Mouse (Mus musculus) liver, adult 2 months (tissue): ENCODE results near the gene Schip1. TPM values are rescaled to one million over a fixed set of nuclear protein-coding genes. Genes with fewer than 3 reads are reported as not detected.
"Not testable (repeated sequence)": the region's sequence is repeated elsewhere in the genome, so short reads cannot be mapped to it uniquely, and the experiment has no call there.

Experiments used
- DNase-seq: peaks from one replicate; pipeline ENCODE4 v3.0.0-alpha.2; 2011; ENCODE audit warnings: low read depth, low spot score; ENCODE audit errors: extremely low read depth
- H3K27ac ChIP-seq: fragments of 200-500 bp; replicated peaks from 2 replicates; pipeline ENCODE4 v1.5.1; 2012; ENCODE audit warnings: low read depth, mild to moderate bottlenecking, control low read depth, inconsistent platforms, low read length; ENCODE audit not compliant: insufficient read depth
- H3K27me3 ChIP-seq: fragments of 200-500 bp; 2 replicates; pipeline ENCODE4 v1.6.1; 2012; ENCODE audit warnings: mild to moderate bottlenecking, moderate library complexity, low read length, inconsistent platforms; ENCODE audit not compliant: control insufficient read depth, insufficient read depth
- H3K36me3 ChIP-seq: fragments of 200-500 bp; 2 replicates; pipeline ENCODE4 v1.6.1; 2012; ENCODE audit warnings: low read length, inconsistent platforms; ENCODE audit not compliant: control insufficient read depth, insufficient read depth
- H3K4me1 ChIP-seq: fragments of 200-500 bp; 2 replicates; pipeline ENCODE4 v1.6.1; 2011; ENCODE audit warnings: low read length; ENCODE audit not compliant: control insufficient read depth, insufficient read depth
- H3K4me3 ChIP-seq: fragments of 200-500 bp; 2 replicates; pipeline ENCODE4 v1.5.1; 2011; ENCODE audit warnings: low read depth, mild to moderate bottlenecking, control low read depth, low read length, moderate library complexity; ENCODE audit not compliant: insufficient read depth
- H3K79me2 ChIP-seq: fragments of 200-500 bp; 2 replicates; pipeline ENCODE4 v1.6.1; 2012; ENCODE audit warnings: inconsistent platforms, mild to moderate bottlenecking, low read length, moderate library complexity; ENCODE audit not compliant: control insufficient read depth, insufficient read depth
- H3K9ac ChIP-seq: fragments of 200-500 bp; 2 replicates; pipeline ENCODE4 v1.6.1; 2012; ENCODE audit warnings: low read depth, mild to moderate bottlenecking, control low read depth, inconsistent platforms, low read length
- CTCF ChIP-seq: fragments of 200-500 bp; IDR thresholded peaks from 2 replicates; pipeline ENCODE4 v1.5.1; 2011; ENCODE audit warnings: low read depth, low read length, control low read depth
- POLR2A ChIP-seq: fragments of 200-500 bp; IDR thresholded peaks from 2 replicates; pipeline ENCODE4 v1.6.1; 2011; ENCODE audit warnings: low read length, control low read depth; ENCODE audit not compliant: insufficient read depth; ENCODE audit errors: extremely low read depth
- WGBS: fragments of 180-500 bp; shearing (Covaris S2); methylation state at CpG from one replicate; pipeline ENCODE4 v1.1.7; 2018; 5-methylcytosine and 5-hydroxymethylcytosine counted together
- polyA plus RNA-seq: library from polyadenylated mRNA; depleted of rRNA; stranded (reverse); fragments of >200 nt; gene quantifications from 2 replicates; pipeline ENCODE4 v1.2.3, GENCODE M21; 2012
- total RNA-seq: library from RNA; depleted of rRNA; stranded (reverse); fragments of >200 nt; gene quantifications from 2 replicates; pipeline ENCODE4 v1.2.3, GENCODE M21; 2014

Gene Schip1
- total and polyA plus RNA-seq, 2 experiments = 0.48 to 1.6 TPM

GRCm38 (mm10) chr3:68077406-68077805, 12.8 kb downstream of the Schip1 start:
- TF ChIP-seq POLR2A (no peak), CTCF (no peak)
- no peak overlapping the region for H3K4me3 ChIP-seq
- H3K27me3 ChIP-seq = no peaks in the 10 kb centered on the region
- no peak overlapping the region for H3K27ac ChIP-seq
- DNase-seq = no peak
- no peak overlapping the region for H3K9ac ChIP-seq
- 71% methylated on average over 4 of the region's 4 CpGs for WGBS
- no peaks in the 10 kb centered on the region for H3K4me1 ChIP-seq
- H3K36me3 ChIP-seq = no peaks in the 10 kb centered on the region
- H3K79me2 ChIP-seq = no peaks in the 10 kb centered on the region

DNA sequence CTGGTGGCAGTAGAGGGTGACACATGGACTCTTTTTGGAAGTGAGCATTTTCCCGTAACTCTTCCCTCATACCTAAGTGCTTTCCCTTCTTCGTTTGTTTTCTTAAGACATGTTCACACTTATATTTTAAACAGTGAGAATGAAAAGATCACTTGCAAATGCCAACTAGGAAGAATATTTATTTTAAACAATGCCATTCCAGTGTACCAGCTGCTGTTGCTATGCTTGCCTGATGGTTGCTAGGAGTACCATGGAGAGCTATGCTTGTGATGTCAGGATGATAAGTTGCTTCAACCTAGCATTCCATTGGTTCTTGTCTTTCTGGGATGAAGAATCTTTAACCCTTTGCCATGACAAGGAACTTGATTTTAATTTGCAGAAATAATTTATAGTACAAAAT, 20.4 kb downstream of the Schip1 start:
- Histone ChIP-seq H3K4me1 (no peaks in the 10 kb centered on the region), H3K9ac (no peak overlapping the region), H3K4me3 (no peak overlapping the region), H3K36me3 (no peaks in the 10 kb centered on the region), H3K79me2 (no peaks in the 10 kb centered on the region), H3K27ac (no peak overlapping the region), H3K27me3 (peaks cover 3% of the 10 kb centered on the region; the same call in 1 of the 2 replicates)
- TF ChIP-seq CTCF (no peak), POLR2A (no peak)
- no peak for DNase-seq
- 85% methylated on average over 2 of the region's 2 CpGs for WGBS

GRCm38 (mm10) chr3:68092108-68092507, 27.5 kb downstream of the Schip1 start:
- no peak for DNase-seq
- Histone ChIP-seq H3K27ac (no peak overlapping the region), H3K79me2 (no peaks in the 10 kb centered on the region), H3K9ac (no peak overlapping the region), H3K4me3 (no peak overlapping the region), H3K27me3 (no peaks in the 10 kb centered on the region), H3K4me1 (no peaks in the 10 kb centered on the region), H3K36me3 (no peaks in the 10 kb centered on the region)
- TF ChIP-seq CTCF (no peak), POLR2A (no peak)
- 78% methylated on average over 4 of the region's 4 CpGs for WGBS

DNA sequence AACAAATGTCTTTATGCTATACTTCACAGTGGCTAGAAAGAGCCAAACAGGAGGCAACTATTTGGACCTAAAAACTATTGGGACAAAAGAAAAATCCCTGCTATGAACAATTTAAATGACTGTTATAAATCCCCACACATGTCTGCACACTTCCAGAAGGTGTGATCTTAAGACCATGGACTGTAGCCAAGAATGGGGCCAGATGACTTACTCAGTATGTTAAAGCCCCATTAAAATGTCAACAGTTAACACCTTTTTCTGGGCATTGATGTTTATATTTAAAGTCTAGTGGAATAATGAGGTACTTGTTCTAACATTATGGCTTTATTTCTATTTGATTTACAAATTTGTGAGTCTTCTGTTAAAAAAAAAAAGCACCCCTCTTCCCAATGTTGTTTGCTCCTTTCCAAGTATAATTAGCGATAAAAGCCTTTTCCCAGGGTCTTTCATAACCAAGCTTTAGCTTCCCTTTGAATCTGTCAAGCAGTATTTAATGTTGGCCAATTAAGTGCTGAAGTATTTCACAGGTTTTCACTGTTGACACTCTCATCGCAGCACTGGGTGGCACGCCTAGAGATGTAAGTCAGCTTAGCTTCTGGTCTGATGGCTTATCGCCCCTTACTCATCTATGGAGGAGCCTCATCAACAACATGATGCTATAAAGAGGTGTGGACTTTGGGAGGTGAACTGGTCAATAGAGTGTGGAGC, 32.3 kb downstream of the Schip1 start:
- no peak overlapping the region for H3K27ac ChIP-seq
- no peaks in the 10 kb centered on the region for H3K36me3 ChIP-seq
- no peak overlapping the region for H3K4me3 ChIP-seq
- no peak overlapping the region for H3K9ac ChIP-seq
- H3K79me2 ChIP-seq = no peaks in the 10 kb centered on the region
- 0 out of 2 replicates have a peak, but pooled peaks cover 2% of the 10 kb centered on the region for H3K27me3 ChIP-seq
- 77% methylated on average over 4 of the region's 4 CpGs for WGBS
- TF ChIP-seq POLR2A (no peak), CTCF (no peak)
- H3K4me1 ChIP-seq = no peaks in the 10 kb centered on the region
- no peak for DNase-seq

GRCm38 (mm10) chr3:68099561-68099960, 35.0 kb downstream of the Schip1 start:
- not testable (repeated sequence) for H3K9ac ChIP-seq, H3K4me3 ChIP-seq, H3K27ac ChIP-seq, H3K79me2 ChIP-seq, H3K27me3 ChIP-seq, H3K4me1 ChIP-seq, H3K36me3 ChIP-seq, DNase-seq
- WGBS = 79% methylated on average over 6 of the region's 6 CpGs

DNA sequence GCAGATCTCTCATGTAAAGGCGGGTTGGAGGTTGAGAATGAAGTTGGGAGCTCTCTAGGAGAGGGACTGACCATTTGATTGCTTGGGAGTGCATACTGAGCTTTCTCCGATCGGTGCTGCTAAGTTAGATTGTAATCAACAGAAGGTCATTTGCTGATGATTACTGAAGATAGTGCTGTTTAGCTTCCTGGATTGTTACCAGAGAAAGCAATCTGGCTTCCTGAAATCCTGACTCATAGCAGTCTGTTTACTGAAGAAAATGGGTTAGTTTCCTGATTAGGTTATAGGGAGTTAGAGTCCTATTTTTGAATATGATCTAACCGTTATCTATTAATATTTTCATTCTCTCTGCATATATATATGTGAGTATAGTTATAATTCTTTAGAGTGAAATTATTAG, 36.7 kb downstream of the Schip1 start:
- H3K79me2 ChIP-seq = no peaks in the 10 kb centered on the region
- 0 out of 2 replicates have a peak, but pooled peaks cover 2% of the 10 kb centered on the region for H3K27me3 ChIP-seq
- WGBS = 49% methylated on average over 4 of the region's 4 CpGs
- H3K27ac ChIP-seq = no peak overlapping the region
- H3K36me3 ChIP-seq = no peaks in the 10 kb centered on the region
- no peak overlapping the region for H3K9ac ChIP-seq
- H3K4me3 ChIP-seq = no peak overlapping the region
- H3K4me1 ChIP-seq = no peaks in the 10 kb centered on the region
- TF ChIP-seq CTCF (no peak), POLR2A (no peak)
- no peak for DNase-seq
